Mouse (Mus musculus): ENCODE data around the gene Dst.

Dst gene

GRCm38 (mm10) chr1:34100385-34100784 is 192.4 kb downstream of the Dst start:
- no peak for DNase-seq (ENCODE audit: low spot score)

- DNase-seq (ENCODE audit: low spot score): no peak
These were observed 194.6 kb downstream of the Dst start for GRCm38 (mm10) chr1:34102604-34103003.

- DNase-seq (ENCODE audit: low spot score): no peak
These were observed 195.2 kb downstream of the Dst start for GRCm38 (mm10) chr1:34103176-34103575.

GRCm38 (mm10) chr1:34103713-34104172 is 195.7 kb downstream of the Dst start:
- peak; percentile 69 for DNase-seq (ENCODE audit: low spot score)

GRCm38 (mm10) chr1:34104846-34105245 is 196.8 kb downstream of the Dst start:
- DNase-seq (ENCODE audit: low spot score): peak; percentile 40

GRCm38 (mm10) chr1:34106606-34107005 is 198.6 kb downstream of the Dst start:
- DNase-seq (ENCODE audit: low spot score): peak; percentile 55

- no peak for DNase-seq (ENCODE audit: low spot score)
These were observed 199.1 kb downstream of the Dst start for GRCm38 (mm10) chr1:34107076-34107475.

- DNase-seq (ENCODE audit: low spot score): no peak
These were observed 201.7 kb downstream of the Dst start for GRCm38 (mm10) chr1:34109599-34110210.

GRCm38 (mm10) chr1:34110862-34111261 is 202.8 kb downstream of the Dst start:
- DNase-seq (ENCODE audit: low spot score): no peak

GRCm38 (mm10) chr1:34111954-34112353 is 203.9 kb downstream of the Dst start:
- DNase-seq (ENCODE audit: low spot score): no peak

- no peak for DNase-seq (ENCODE audit: low spot score)
These were observed 208.4 kb downstream of the Dst start for GRCm38 (mm10) chr1:34116444-34116843.

- no peak for DNase-seq (ENCODE audit: low spot score)
These were observed 209.0 kb downstream of the Dst start for GRCm38 (mm10) chr1:34117056-34117455.

GRCm38 (mm10) chr1:34117709-34118108 is 209.7 kb downstream of the Dst start:
- no peak for DNase-seq (ENCODE audit: low spot score)

GRCm38 (mm10) chr1:34120066-34120465 is 212.0 kb downstream of the Dst start:
- no peak for DNase-seq (ENCODE audit: low spot score)

GRCm38 (mm10) chr1:34120602-34121001 is 212.6 kb downstream of the Dst start:
- DNase-seq (ENCODE audit: low spot score): no peak

- DNase-seq (ENCODE audit: low spot score): no peak
These were observed 213.4 kb downstream of the Dst start for GRCm38 (mm10) chr1:34121157-34122015.

- no peak for DNase-seq (ENCODE audit: low spot score)
These were observed 214.2 kb downstream of the Dst start for GRCm38 (mm10) chr1:34122198-34122597.

- no peak for DNase-seq (ENCODE audit: low spot score)
These were observed 214.9 kb downstream of the Dst start for GRCm38 (mm10) chr1:34122905-34123304.

- DNase-seq (ENCODE audit: low spot score): no peak
These were observed 215.3 kb downstream of the Dst start for GRCm38 (mm10) chr1:34123334-34123733.

GRCm38 (mm10) chr1:34124376-34124775 is 216.4 kb downstream of the Dst start:
- DNase-seq (ENCODE audit: low spot score): no peak

- no peak for DNase-seq (ENCODE audit: low spot score)
These were observed 217.1 kb downstream of the Dst start for GRCm38 (mm10) chr1:34125148-34125547.

- peak; percentile 44 for DNase-seq (ENCODE audit: low spot score)
These were observed 219.9 kb downstream of the Dst start for GRCm38 (mm10) chr1:34127714-34128474.

- no peak for DNase-seq (ENCODE audit: low spot score)
These were observed 220.8 kb downstream of the Dst start for GRCm38 (mm10) chr1:34128796-34129195.

All from embryo, embryonic 10 days (tissue).